Mouse (Mus musculus) T-helper 2 cell (primary cell): ENCODE measurements around the gene Clcc1.

Experiments
- in situ Hi-C: fragments of 300-600 bp; cut with MboI, MseI; formaldehyde crosslinking; loops from one replicate; pipeline ENCODE4 v1.15.1; 2025; ENCODE audit warnings: high pct_unique_total_duplicates

The Clcc1 gene

DNA sequence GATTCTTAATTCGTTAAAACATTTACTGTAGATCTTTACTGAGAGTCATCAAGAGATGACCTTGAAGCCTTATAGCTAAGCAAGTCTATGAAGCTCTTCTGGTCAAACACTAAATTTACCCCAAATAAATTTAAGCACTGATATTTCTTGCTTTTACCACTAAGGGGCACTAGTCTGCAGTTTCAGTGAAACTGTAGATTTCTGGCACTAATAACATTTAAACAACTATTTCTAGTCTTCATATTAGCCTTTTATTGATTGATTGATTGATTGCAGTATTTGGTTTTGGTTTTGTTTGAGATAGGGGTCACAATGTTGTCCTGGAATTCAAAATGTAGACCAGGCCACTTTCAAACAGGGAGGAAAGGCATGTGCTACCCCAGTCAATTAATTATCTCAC is 47.5 kb downstream of the Clcc1 start:
- in situ Hi-C loops, result no loop called here

DNA sequence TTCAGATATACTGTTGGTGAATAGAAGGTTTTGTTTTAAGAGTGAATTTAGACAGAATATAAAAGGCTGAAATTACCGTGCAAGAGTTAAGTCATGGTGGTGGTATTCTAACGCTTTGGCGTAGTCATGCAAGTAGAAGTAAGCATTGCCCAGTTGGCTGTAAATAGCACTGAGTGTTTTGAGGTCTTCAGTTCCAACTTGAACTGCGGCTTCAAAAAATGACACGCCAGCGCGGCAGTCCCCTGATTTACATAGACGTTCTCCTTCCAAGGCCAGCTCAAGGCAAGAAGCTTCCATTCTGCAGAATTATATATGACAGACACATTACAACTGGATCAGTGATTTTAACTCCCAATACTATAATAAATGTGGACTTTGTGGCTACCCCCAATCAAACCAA is 49.1 kb downstream of the Clcc1 start:
- in situ Hi-C loops, result no loop called here

DNA sequence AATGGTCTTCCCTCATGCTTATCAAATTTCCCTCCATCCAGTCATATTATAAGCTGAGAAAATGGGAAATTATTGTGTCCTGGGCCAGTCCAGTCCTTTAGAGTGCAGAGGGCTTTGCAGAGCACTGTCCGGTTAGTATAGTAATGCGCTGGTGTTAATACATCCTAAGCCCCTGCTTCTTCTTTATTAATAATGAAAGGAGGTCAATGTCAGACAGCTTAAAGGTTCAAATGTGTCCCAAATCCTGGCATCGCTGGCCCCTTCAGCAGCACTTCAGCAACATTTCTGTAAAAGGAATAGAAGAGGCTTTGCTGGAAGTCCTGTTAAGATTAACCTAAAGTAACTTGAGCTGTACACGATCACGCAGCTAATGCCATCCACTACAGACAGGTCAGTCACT is 57.6 kb downstream of the Clcc1 start:
- in situ Hi-C loops, result no loop called here

DNA sequence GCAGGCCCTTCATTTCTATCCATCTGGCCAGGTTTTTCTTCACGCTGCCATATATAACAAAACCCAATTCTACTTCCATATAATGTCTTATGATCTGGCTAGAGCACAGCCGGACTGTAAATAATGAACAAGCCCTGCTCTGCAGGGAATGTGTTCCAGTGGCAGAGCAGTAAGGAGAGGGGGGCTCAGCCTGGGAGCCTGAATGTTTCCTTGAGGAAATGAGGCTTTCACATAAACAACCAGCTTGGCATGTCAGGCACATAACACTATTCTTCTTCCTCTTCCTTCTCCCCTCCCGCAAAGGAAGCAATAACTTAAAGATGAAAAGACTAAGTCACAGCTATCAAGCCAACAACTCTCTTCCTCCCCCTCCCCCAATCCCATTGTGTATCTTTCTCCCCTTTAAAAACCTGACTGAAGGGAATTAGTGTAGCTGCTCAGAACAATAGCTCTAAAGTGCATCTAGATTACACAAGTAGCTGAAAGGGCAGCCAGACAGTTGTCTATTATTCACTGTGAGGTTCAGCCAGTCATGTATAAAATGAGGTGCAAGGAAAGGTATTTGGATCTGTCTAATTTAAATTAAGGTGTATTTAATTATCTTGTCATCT is 59.5 kb downstream of the Clcc1 start:
- in situ Hi-C loops, result no loop called here

DNA sequence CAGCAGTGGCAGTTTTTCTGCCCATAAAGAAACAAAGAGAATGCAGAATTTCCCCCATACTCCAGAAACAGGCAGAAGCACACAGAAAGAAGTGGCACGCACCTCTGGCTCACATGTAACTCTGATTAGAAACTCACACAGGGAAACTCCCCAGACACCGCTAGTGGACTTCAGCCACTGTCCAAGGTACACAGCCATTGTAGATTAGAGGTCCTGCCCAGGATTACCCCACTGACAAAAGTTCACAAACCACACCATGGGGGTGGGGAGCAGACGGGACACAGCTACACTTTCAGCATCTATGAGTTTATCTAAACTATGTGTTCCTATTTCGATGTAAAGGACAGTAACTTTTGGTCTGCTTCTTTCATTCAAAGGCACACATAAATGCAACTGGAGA is 61.1 kb downstream of the Clcc1 start:
- in situ Hi-C loops, result no loop called here

DNA sequence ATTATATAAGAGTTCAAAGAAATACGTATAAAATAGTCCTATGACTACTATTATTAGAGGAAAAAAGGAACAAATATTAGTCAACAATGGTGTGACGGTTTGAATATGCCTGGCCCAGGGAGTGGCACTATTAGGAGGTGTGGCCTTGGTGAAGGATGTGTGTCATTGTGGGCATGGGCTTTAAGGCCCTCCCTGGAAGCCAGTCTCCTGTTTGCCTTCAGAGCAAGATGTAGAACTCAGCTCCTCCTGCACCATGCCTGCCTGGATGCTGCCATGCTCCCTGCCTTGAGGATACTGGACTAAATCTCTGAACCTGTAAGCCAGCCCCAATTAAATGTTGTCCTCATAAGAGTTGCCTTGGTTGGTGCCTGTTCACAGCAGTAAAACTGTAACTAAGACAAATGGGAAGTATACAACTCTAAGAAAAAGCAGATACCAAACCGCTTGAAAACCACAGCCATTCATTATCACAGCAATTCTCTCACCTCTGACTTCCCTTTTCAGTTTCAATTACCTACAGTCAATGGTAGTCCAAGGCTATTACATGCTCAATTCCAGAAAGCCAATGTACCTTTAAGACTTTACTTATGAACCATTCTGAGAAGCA is 64.3 kb downstream of the Clcc1 start:
- in situ Hi-C loops, result no loop called here

DNA sequence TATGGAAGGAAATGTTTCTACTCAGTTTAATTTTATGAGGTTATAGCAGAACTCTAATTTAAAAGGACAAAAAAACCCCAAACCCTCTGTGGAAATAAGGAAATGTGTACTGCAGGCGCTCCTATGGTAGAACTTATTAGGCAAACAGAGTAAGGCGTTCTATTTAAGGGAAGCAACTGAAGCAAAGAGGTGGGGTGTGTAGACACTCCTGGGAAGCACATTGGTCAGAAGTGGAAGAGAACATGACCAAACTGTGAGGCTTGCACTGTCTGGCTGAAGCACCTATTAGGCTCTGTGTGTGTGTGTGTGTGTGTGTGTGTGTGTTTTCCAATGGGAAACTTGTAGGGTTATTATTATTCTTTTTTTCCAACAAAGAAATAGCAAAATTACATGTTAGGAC is 65.6 kb downstream of the Clcc1 start:
- in situ Hi-C loops, result no loop called here

DNA sequence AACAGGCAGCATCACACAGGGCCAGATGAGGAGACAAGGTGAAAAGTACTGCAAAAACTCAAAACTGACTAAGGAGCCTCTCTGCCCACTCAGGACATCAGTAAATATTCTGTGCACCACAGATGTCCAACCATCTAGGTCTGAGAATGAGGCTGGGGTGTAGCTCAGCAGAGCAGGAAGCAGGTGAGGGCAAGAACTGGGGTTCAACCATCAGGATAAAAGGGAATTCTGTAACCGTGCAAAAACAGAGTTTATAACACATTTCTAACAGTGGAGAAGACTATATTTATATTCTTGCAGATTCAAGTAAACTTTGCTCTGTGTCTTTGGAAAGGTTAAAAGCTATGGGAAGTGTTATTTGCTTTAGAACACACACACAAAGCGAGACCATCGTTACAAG is 66.0 kb downstream of the Clcc1 start:
- in situ Hi-C loops, result no loop called here

DNA sequence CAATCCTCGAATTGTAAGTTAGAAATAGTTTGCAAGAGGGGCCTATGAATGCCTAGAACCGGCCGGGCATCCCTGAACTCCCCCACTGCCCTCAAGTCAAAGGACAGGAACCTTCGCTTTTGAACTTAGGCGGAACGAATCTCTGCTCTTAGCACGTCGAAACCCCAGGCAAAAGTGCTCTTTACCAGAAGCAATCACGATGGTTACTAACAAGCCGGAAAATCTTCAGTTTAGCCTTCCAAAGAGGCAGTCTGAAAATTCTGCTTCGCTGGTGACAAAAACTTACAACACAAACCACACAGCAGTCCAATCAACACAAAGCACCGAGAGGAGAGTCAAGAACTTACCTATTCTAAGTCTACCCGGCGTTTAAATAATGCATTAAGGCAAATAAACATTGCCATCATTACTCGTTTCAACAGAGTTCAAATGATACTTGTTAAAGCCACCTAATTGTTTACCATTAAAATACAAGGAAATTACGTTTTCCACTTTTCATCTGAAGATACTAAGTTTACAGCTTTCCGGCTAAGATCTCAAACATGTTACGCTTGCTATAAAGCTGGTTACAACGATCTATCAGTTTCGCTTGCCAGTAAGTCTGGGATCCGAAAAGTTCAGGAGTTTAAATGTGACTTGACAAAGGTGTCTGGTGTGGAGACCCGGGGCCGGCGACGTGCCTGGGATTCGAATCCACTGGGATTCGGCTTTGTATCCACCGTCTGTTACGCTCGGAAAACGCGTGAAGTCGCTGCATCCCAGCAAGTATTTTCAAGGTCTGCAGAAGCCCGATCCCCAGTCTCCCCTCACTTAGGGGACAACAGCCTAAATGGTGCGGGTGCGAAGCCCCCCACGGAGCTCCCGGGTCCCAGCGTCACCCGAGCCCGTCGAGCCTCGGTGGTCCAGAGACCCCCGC is 67.6 kb downstream of the Clcc1 start:
- in situ Hi-C loops, result no loop called here

DNA sequence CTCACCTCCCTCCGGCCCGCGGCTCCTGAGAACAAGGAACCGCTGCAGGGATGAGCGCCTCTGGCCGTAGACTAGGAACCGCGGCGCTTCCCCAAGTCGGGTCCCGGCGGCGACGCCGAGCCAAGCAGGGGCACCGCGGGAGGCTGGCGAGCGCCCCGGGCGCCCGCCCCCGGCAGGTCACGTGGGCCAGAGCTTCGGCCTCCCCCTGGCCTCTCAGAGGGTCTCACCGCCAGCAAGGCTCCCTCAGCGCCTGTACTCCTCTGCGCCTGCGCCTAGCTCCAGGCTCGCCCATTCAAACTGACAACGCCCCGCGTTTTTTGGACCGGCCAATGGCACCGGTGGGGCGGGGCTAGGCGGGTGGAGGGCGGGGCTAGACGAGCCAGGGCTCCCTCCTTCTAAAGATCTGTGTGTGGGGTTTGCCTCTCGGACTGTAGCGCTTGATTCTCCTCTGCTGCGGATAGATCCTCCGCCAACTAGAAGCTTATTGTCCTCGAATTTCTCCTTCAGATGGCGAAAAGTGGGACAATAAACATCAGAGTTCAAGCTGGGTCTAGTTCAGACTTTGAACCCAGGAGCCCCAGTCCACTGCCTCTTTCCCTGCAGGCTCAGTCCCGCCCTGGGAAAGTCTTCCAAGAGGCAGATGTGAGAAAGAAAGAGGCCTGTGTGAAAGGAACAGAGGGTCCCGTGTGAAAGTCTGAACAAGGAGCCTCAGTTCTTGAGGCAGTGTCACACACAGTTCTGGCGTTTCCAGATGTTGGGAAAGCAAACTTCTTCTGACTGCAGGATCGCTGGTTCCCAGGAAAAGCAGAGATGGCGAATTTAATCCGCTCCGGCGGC is 68.5 kb downstream of the Clcc1 start, which contains the start of gene Gpsm2:
TSS of gene Gpsm2 (minus strand) at position 274 of the 837 bp plus-strand sequence.
- in situ Hi-C loops, result no loop called here

DNA sequence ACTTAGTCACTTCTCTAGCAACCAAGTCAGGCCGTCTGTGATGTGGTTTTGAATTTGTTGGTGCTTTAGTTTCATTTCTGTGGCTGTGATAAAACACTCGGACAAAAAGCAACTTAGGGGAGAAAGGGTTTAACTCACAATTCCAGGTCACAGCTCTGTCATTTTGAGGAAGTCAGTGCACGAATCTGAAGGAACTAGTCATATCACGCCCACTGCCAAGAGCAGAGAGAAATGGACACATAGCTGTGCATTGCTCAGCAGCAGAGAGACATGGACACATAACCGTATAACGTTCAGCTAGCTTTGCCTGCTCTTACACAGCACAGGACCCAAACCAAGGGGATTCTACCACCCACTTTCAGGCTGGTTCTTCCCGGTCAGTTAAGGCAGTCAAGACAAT is 72.7 kb downstream of the Clcc1 start:
- in situ Hi-C loops, result loop anchor here (5.0 kb wide), 1 partner anchor 41 kb away; no protein-coding TSS in a partner anchor

DNA sequence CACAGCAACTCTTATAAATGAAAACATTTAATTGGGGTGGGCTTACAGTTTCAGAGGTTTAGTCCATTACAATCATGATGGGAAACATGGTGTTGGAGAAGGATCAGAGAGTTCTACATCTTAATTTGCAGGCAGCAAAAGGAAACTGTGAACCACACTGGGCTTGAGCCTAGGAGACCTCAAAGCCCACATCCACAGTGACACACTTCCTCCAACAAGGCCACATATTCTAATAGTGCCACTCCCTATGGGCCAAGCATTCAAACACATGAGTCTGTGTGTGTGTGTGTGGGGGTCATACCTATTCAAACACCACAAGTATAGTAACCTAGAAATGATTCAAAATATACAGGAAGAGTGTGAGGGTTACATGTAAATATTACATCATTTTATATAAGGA is 73.6 kb downstream of the Clcc1 start:
- in situ Hi-C loops, result loop anchor here (5.0 kb wide), 1 partner anchor 40 kb away; no protein-coding TSS in a partner anchor

DNA sequence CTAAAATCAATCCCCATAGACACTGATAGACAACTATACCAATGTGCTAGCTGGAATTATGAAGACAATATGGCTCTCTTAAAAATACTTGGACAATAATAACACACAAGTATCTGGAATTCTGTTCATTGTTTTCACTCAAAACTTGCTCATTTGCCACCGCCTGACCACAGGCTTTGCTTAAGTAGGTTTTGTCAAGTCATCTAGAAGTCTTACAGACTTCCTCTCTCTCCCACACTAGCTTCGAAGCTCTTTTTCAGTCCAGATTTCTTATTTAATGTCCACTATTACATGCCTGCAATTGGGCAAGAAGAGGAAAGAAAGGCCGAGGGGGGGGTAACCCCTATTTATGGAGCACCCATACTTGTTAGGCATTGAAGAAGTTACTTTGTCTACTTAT is 74.1 kb downstream of the Clcc1 start:
- in situ Hi-C loops, result loop anchor here (5.0 kb wide), 1 partner anchor 40 kb away; no protein-coding TSS in a partner anchor
